Mouse (Mus musculus): ENCODE measurements at regions not wholly inside any gene's neighbourhood (a gene's known extent, or its start where the extent isn't known, plus 50 kb on each side); places are given as distances from the start of the nearest gene placed in this dataset.

- DNase-seq, result no peak
Observed at GRCm38 (mm10) chr2:73987441-73988105, 76.4 kb upstream of the Atp5g3 start.

- no peak for DNase-seq
Observed at GRCm38 (mm10) chr2:73985911-73986250, 74.8 kb upstream of the Atp5g3 start.

- no peak for DNase-seq
Observed at GRCm38 (mm10) chr2:73985238-73985910, 74.2 kb upstream of the Atp5g3 start.

DNA sequence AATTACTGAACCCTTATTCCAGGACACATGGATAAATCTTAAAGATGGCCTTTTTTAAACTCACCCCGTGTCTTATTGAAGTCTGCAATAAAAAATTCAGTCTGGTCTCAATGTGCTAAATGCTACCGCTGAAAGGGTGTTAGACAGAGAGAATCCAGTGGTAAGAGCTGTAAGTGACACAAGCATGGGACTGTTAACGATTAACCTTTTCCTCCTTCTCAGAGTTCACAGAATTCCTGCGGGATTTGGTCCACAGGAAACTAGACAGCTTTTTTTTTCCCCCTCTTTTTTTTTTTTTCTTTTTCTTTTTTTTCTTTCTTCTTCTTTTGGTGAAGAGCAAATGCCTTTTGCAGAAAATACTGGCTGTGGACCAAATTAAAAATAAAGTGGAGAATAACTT is 72.0 kb upstream of the Atp5g3 start:
- no peak for DNase-seq

DNA sequence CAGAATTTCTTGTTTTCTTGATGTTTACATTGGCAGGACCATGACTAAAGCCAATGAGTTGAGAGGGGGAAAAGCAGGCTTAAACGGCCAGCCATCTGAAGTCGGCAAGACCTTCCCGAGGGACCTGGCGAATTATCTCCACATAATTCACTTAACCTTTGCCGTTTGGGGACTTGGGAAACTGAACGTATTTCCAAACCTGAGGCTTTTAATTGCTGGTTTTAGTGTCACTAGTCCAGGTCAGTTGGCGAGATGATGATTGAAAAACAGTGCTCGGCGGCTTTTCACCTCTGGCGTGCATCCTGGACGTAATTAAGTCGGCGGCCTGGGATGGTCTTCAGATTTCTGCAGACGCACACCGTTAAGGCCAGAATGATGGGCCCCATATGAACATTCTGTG is 66.9 kb upstream of the Atp5g3 start:
- DNase-seq, result no peak

DNA sequence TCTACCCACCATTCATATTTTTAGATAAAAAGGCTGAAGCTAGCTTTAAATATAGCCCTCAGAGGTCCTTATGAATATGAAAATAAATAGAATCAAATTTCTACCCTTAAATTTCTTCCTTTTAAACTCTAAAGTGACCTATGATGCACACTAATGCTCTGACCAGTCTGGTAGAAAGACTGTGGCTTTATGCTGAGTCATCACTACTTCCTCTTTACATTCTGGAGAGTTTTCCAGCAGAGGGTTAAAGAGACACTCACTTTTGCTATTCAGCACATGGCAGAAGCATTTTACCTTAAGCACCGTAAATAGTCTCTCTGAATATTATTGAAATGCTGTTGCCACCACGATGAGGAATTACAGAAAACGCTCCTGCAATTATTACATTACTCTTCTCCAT is 62.6 kb upstream of the Atp5g3 start:
- no peak for DNase-seq

- DNase-seq, result no peak
Observed at GRCm38 (mm10) chr2:73967618-73968017, 56.5 kb upstream of the Atp5g3 start.

- DNase-seq, result no peak
Observed at GRCm38 (mm10) chr2:73965595-73965994, 54.5 kb upstream of the Atp5g3 start.

All from adrenal gland, adult 8-10 months (tissue).